ENCODE assay signal across 13 mouse cellular contexts in genomic region chr9:51843216-51843615, GRCm38 (mm10).
DNase-seq lines count a peak whose midpoint lies in the region; ATAC-seq and TF ChIP-seq lines count a peak whose summit lies in the region.
"Had no signal": no experiment of that assay in that cellular context is flagged by ENCODE, and none has a peak within 500 bp of the region (broad histone marks: within the 10 kb centered on the region; RNA-seq: fewer than 3 reads in every experiment).

No protein-coding gene starts in this region.

- no peak overlapping the region for H3K9ac ChIP-seq in kidney, embryonic 16.5 days (replicated peaks; ENCODE audit: low read length)
- H3K9ac ChIP-seq: forebrain, embryonic 13.5 days; lung, embryonic 15.5 days; stomach, embryonic 15.5 days had no signal

- H3K36me3 ChIP-seq in kidney, embryonic 16.5 days (ENCODE audit: insufficient read depth, low read length): no peaks in the 10 kb centered on the region
- H3K36me3 ChIP-seq: lung, embryonic 15.5 days; stomach, embryonic 15.5 days had no signal

- 62% methylated on average over 4 of the region's 4 CpGs for WGBS in kidney, embryonic 16.5 days

- H3K4me1 ChIP-seq in kidney, embryonic 16.5 days (ENCODE audit: insufficient read depth, low read length): no peaks in the 10 kb centered on the region
- H3K4me1 ChIP-seq: stomach, embryonic 15.5 days had no signal

- ATAC-seq in kidney, embryonic 16.5 days (ENCODE audit: low FRiP score, low TSS enrichment): no peak
- ATAC-seq: forebrain, embryonic 13.5 days; hindbrain, embryonic 16.5 days had no signal

- no peak for TF ChIP-seq POLR2A in brain, embryonic 14.5 days (IDR thresholded peaks at IDR 0.05; ENCODE audit: borderline replicate concordance, extremely low read depth, insufficient read depth, insufficient read length, poor library complexity, severe bottlenecking)

- H3K9me3 ChIP-seq in kidney, embryonic 16.5 days (ENCODE audit: low read length): no peaks in the 10 kb centered on the region
- H3K9me3 ChIP-seq: forebrain, embryonic 13.5 days; lung, embryonic 15.5 days; stomach, embryonic 15.5 days had no signal

- DNase-seq in heart, postnatal 10 days: peak; percentile 12 to 17
- DNase-seq in heart, adult 11 months: no peak
- DNase-seq in right cerebral cortex, postnatal 4 days: peak; percentile 36
- DNase-seq in right cerebral cortex, postnatal 36 days (ENCODE audit: low spot score in 2 of 2): no peak
- peak; percentile 56 for DNase-seq in brain, embryonic 14.5 days (ENCODE audit: low read depth)
- DNase-seq in testis, postnatal 10 days (ENCODE audit: low spot score): peak; percentile 79
- no peak for DNase-seq in urinary bladder, postnatal 10 days (ENCODE audit: low spot score)
- DNase-seq: heart, adult 2 months had no signal

- no peaks in the 10 kb centered on the region for H3K27me3 ChIP-seq in kidney, embryonic 16.5 days (ENCODE audit: insufficient read depth, low read length)
- H3K27me3 ChIP-seq: forebrain, embryonic 13.5 days; lung, embryonic 15.5 days; stomach, embryonic 15.5 days had no signal

- no peak overlapping the region for H3K4me3 ChIP-seq in kidney, embryonic 16.5 days (ENCODE audit: low read length)
- H3K4me3 ChIP-seq: forebrain, embryonic 13.5 days; heart, adult 2 months; lung, embryonic 15.5 days; stomach, embryonic 15.5 days had no signal

- intact Hi-C loops in heart, postnatal 10 days (cut with DNase I): no loop called here

- no peak for TF ChIP-seq CTCF in brain, embryonic 14.5 days (IDR thresholded peaks at IDR 0.05; ENCODE audit: borderline replicate concordance, extremely low read depth, insufficient read depth, insufficient read length)

- no peak overlapping the region for H3K4me2 ChIP-seq in kidney, embryonic 16.5 days (replicated peaks; ENCODE audit: low read depth, low read length)
- H3K4me2 ChIP-seq: forebrain, embryonic 13.5 days; lung, embryonic 15.5 days; stomach, embryonic 15.5 days had no signal

- H3K27ac ChIP-seq in kidney, embryonic 16.5 days (ENCODE audit: low read length): no peak overlapping the region
- H3K27ac ChIP-seq: forebrain, embryonic 13.5 days; heart, adult 2 months; lung, embryonic 15.5 days; stomach, embryonic 15.5 days had no signal

Comparison
In these comparisons a context has a peak if more than half of its experiments do, and no peak if none do; other contexts are left out.
1. DNase-seq: peak in heart, postnatal 10 days (2 of 2), right cerebral cortex, postnatal 4 days (single experiment), brain, embryonic 14.5 days (single experiment) and testis, postnatal 10 days (single experiment); none in heart, adult 11 months (single experiment), right cerebral cortex, postnatal 36 days (0 of 2) and urinary bladder, postnatal 10 days (single experiment).